Mouse (Mus musculus) inflammation-experienced regulatory T-cells, adult 6 months (primary cell): ENCODE results near the gene Slc4a3. TPM values are rescaled to one million over a fixed set of nuclear protein-coding genes. Genes with fewer than 3 reads are reported as not detected.

Source experiments
- ATAC-seq: one replicate; pipeline ENCODE4 v1.8.0; 2017
- polyA plus RNA-seq, 3 experiments: library from polyadenylated mRNA; unstranded; fragments of 100-300 nt; shearing (Covaris generic); gene quantifications; one replicate each; pipeline ENCODE4 v1.2.1; 2017

Slc4a3 gene
- polyA plus RNA-seq, 3 experiments from 2014 or later = 0.05 TPM; not detected in 2

- no peak for ATAC-seq
Observed at GRCm38 (mm10) chr1:75561221-75561897, 15.3 kb downstream of the Slc4a3 start.

- ATAC-seq = no peak
Observed at GRCm38 (mm10) chr1:75561898-75562238, 15.8 kb downstream of the Slc4a3 start.

GRCm38 (mm10) chr1:75564102-75564501 lies 18.0 kb downstream of the Slc4a3 start:
- ATAC-seq = no peak

- ATAC-seq = no peak
Observed at GRCm38 (mm10) chr1:75564916-75565315, 18.9 kb downstream of the Slc4a3 start.

GRCm38 (mm10) chr1:75565616-75566015 lies 19.6 kb downstream of the Slc4a3 start:
- ATAC-seq = no peak

GRCm38 (mm10) chr1:75570403-75570802 lies 24.3 kb downstream of the Slc4a3 start:
- ATAC-seq = no peak

- ATAC-seq = no peak
Observed at GRCm38 (mm10) chr1:75572776-75573175, 26.7 kb downstream of the Slc4a3 start.

- ATAC-seq = no peak
Observed at GRCm38 (mm10) chr1:75573715-75574114, 27.6 kb downstream of the Slc4a3 start.

GRCm38 (mm10) chr1:75574476-75575310 lies 28.6 kb downstream of the Slc4a3 start:
- ATAC-seq = no peak

- ATAC-seq = no peak
Observed at GRCm38 (mm10) chr1:75581936-75582624, 36.0 kb downstream of the Slc4a3 start.

GRCm38 (mm10) chr1:75582625-75582956 lies 36.5 kb downstream of the Slc4a3 start:
- no peak for ATAC-seq

GRCm38 (mm10) chr1:75583034-75583433 lies 37.0 kb downstream of the Slc4a3 start:
- no peak for ATAC-seq

GRCm38 (mm10) chr1:75586791-75587190 lies 40.7 kb downstream of the Slc4a3 start:
- no peak for ATAC-seq

GRCm38 (mm10) chr1:75587738-75588719 lies 42.0 kb downstream of the Slc4a3 start:
- ATAC-seq = no peak

GRCm38 (mm10) chr1:75588874-75589273 lies 42.8 kb downstream of the Slc4a3 start:
- no peak for ATAC-seq

- no peak for ATAC-seq
Observed at GRCm38 (mm10) chr1:75589983-75590382, 43.9 kb downstream of the Slc4a3 start.

- ATAC-seq = no peak
Observed at GRCm38 (mm10) chr1:75593956-75594355, 47.9 kb downstream of the Slc4a3 start.

GRCm38 (mm10) chr1:75594836-75595235 lies 48.8 kb downstream of the Slc4a3 start:
- ATAC-seq = no peak

GRCm38 (mm10) chr1:75595930-75596329 lies 49.9 kb downstream of the Slc4a3 start:
- no peak for ATAC-seq

- ATAC-seq = no peak
Observed at GRCm38 (mm10) chr1:75596906-75597305, 50.8 kb downstream of the Slc4a3 start.

GRCm38 (mm10) chr1:75597622-75598021 lies 51.6 kb downstream of the Slc4a3 start:
- ATAC-seq = no peak

GRCm38 (mm10) chr1:75601738-75602137 lies 55.7 kb downstream of the Slc4a3 start:
- no peak for ATAC-seq
